Mouse (Mus musculus) cerebellum, postnatal 10 days (tissue): ENCODE results near the gene Kl.

Source experiments
- DNase-seq, 2 experiments: peaks; one replicate each; pipeline ENCODE4 v3.0.0; 2021; ENCODE audit warnings: mixed read lengths in 2 of 2

The Kl gene

DNA sequence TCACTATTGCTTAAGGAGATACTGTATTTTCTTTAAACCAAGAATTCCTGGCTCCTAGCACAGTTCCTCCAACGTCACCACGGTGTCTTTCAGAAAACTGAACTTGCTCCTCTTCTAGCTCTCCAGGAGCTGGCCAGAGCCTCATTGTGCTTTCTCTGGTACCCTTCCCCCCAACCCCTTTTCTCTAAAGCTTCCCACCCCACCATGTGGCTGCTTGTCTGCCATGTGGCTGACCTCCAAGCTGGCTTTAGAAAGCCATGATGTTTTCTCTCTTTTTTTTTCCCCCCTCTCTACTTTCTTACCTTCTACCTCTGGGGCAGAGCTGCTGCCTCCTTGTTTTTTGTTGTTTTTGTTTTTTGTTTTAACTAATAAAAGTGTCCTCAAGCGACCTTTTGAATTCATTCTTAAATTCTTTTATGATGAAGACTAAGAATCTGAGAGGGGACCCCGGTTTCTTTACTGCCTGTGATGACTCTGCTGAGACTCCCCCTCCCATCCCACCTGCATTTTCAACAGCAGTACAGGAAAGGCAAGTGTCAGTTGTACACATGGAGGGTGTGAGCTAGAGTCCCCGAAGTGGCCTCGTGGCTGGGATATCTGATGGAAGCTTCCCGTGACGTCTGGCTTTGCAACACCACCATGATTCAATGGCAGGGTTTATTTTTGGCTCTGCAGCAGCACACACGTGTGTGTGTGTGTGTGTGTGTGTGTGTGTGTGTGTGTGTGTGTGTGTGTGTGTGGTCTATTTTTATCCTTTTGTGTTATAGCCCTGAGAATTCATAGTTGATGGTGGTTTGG lies 82.5 kb downstream of the Kl start:
- DNase-seq, result peak; percentile 62 to 77

DNA sequence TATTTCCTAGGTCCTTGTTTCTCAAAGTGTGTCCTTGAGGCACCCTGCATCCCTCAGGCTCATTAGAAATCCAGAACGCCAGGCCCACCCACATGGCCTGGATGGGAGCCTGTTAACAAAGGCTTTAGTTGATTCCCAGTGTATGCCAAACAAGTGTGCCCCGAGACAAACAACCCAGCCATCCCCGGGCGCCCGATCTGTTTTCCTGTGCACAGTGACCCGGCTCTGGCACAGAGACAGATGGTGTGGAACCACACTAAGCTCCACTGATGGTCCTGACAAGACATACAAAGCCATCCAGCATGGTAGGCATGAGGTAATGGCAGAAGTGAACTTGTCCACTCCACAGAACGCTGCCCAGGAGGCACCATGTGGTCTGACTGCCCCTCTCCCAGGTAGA lies 85.5 kb downstream of the Kl start:
- peak; percentile 70 to 82 for DNase-seq

DNA sequence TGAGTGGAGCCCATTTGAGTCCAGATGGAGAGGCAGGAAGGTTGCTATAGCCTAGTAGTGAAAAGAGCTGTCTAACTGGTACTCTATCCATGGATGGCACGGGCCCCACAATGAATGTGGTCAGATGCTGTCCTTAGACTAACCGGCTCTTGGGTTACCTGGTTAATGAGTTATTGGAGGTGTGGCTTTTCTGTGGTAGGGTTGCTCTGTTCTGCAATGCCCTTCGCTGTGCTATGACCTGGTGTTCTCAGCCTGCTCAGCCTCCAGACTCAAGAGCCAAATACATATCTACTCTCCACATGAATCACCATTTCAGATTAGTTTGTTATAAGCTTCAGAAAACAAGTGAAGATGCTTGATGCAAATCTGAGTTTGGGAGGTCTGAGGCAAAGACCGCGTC lies 90.5 kb downstream of the Kl start:
- DNase-seq, result no peak
